Mouse (Mus musculus): ENCODE results near the gene Baiap2.

GRCm38 (mm10) chr11:120049067-120049466, 106.5 kb downstream of the Baiap2 start:
- TF ChIP-seq CTCF (conservative IDR thresholded peaks at IDR 0.05; ENCODE audit: insufficient read depth, insufficient read length, low read depth, low read length), result no peak
- no peak for TF ChIP-seq POLR2A (IDR thresholded peaks at IDR 0.05; ENCODE audit: low read depth, low read length)

Data from kidney, adult 2 months (tissue).